Mouse (Mus musculus): ENCODE measurements around the gene Dlgap1. TPM values are rescaled to one million over a fixed set of nuclear protein-coding genes. Genes with fewer than 3 reads are reported as not detected.
A peak's percentile ranks its signal among the peaks of the same experiment; 100 is the strongest.

The Dlgap1 gene
- polyA plus RNA-seq, 1 experiment = 310 TPM

GRCm38 (mm10) chr17:70746379-70747079, 777.7 kb downstream of the Dlgap1 start:
- no peak overlapping the region for H3K4me3 ChIP-seq (ENCODE audit: insufficient read depth, low read length)
- no peaks in the 10 kb centered on the region; the same call in 1 of the 2 replicates for H3K4me1 ChIP-seq (ENCODE audit: control insufficient read depth, insufficient read depth, low read length)
- TF ChIP-seq POLR2A (IDR thresholded peaks at IDR 0.05; ENCODE audit: extremely low read depth, insufficient read depth, low read length) = no peak
- TF ChIP-seq CTCF (IDR thresholded peaks at IDR 0.05; ENCODE audit: extremely low read depth, insufficient read depth, low read length) = no peak
- H3K27ac ChIP-seq (ENCODE audit: insufficient read depth, low read length) = no peak overlapping the region

DNA sequence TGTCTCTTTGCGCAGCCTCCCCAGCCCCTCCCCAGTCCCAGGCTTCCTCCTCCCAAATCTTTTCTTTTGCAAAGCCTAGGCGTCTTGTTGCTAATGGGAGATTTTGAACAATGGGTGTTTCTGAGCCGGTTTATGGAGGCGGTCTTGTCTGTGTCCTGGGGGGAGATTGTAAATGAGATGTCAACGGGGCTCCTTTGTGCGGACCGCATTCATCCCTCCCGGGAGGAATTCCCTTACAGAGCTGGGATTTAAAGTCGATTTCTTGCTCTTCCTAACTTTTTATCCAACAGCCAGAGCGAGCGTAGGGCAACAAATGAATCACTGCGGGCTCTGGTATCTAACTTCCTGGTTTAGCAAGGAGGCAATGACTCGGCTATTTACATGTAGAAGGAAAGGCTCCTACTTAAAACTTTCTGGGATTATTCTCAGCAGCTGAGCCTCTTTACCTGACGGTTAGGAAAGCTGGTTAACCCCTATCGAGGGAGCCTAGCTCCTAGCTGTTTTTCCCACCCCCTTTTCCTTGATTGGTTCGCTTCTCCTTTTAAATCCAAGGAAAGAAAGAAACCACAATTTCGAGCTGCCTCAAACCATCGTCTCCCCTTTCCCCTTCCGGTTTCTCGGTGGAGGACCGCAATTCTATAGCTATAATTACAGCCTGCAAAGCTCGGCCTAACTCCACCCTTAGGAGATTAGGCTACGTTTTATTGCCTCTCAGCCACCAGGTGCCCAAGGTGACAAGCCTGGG, 779.0 kb downstream of the Dlgap1 start:
- Histone ChIP-seq H3K4me3 (ENCODE audit: insufficient read depth, low read length) (no peak overlapping the region), H3K27ac (ENCODE audit: insufficient read depth, low read length) (no peak overlapping the region), H3K4me1 (ENCODE audit: control insufficient read depth, insufficient read depth, low read length) (no peaks in the 10 kb centered on the region; the same call in 1 of the 2 replicates)
- no peak for TF ChIP-seq CTCF (IDR thresholded peaks at IDR 0.05; ENCODE audit: extremely low read depth, insufficient read depth, low read length)
- TF ChIP-seq POLR2A (IDR thresholded peaks at IDR 0.05; ENCODE audit: extremely low read depth, insufficient read depth, low read length) = no peak

- TF ChIP-seq POLR2A (IDR thresholded peaks at IDR 0.05; ENCODE audit: extremely low read depth, insufficient read depth, low read length) = no peak
- TF ChIP-seq CTCF (IDR thresholded peaks at IDR 0.05; ENCODE audit: extremely low read depth, insufficient read depth, low read length) = no peak
- Histone ChIP-seq H3K4me3 (ENCODE audit: insufficient read depth, low read length) (no peak overlapping the region), H3K27ac (ENCODE audit: insufficient read depth, low read length) (no peak overlapping the region), H3K4me1 (ENCODE audit: control insufficient read depth, insufficient read depth, low read length) (no peaks in the 10 kb centered on the region; the same call in 1 of the 2 replicates)
Observed at GRCm38 (mm10) chr17:70748476-70748830, 779.6 kb downstream of the Dlgap1 start.

DNA sequence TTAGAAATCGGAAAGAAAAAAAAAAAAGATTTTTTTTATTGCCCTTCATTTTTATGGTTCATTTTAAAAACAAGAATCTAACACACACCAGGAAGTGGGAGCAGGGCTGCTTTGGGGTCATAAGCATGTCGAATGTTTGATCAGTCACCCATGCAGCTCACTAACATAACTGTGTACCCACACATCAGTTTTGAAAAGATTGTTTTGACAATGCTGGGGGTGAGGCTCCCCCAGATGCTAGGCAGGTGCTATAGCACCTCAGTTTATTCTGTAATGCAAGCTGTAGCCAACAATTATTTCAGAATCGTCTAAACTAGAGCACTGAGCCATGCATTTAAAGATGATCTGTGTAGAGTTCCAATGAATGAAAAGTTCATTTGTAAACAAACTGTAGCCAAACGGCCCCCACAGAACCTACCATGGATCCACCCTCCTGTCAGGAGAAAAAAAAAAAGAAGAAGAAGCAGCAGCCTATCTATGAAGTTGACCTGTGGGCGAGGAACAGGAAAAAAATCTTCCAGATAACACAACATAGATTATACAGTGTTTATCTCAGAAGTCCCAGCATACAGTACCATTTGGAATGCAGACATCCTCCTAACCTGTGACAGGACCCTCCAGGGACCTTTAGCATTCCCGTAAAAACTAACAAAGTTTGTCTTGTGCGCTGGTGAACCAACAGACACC, 780.2 kb downstream of the Dlgap1 start:
- TF ChIP-seq POLR2A (IDR thresholded peaks at IDR 0.05; ENCODE audit: extremely low read depth, insufficient read depth, low read length) (no peak), CTCF (IDR thresholded peaks at IDR 0.05; ENCODE audit: extremely low read depth, insufficient read depth, low read length) (no peak)
- Histone ChIP-seq H3K27ac (ENCODE audit: insufficient read depth, low read length) (no peak overlapping the region), H3K4me3 (ENCODE audit: insufficient read depth, low read length) (no peak overlapping the region), H3K4me1 (ENCODE audit: control insufficient read depth, insufficient read depth, low read length) (no peaks in the 10 kb centered on the region; the same call in 1 of the 2 replicates)

- Histone ChIP-seq H3K4me3 (ENCODE audit: insufficient read depth, low read length) (no peak overlapping the region), H3K4me1 (ENCODE audit: control insufficient read depth, insufficient read depth, low read length) (no peaks in the 10 kb centered on the region; the same call in 1 of the 2 replicates), H3K27ac (ENCODE audit: insufficient read depth, low read length) (no peak overlapping the region)
- TF ChIP-seq CTCF (IDR thresholded peaks at IDR 0.05; ENCODE audit: extremely low read depth, insufficient read depth, low read length) (no peak), POLR2A (IDR thresholded peaks at IDR 0.05; ENCODE audit: extremely low read depth, insufficient read depth, low read length) (no peak)
Observed at GRCm38 (mm10) chr17:70750236-70751160, 781.6 kb downstream of the Dlgap1 start.

DNA sequence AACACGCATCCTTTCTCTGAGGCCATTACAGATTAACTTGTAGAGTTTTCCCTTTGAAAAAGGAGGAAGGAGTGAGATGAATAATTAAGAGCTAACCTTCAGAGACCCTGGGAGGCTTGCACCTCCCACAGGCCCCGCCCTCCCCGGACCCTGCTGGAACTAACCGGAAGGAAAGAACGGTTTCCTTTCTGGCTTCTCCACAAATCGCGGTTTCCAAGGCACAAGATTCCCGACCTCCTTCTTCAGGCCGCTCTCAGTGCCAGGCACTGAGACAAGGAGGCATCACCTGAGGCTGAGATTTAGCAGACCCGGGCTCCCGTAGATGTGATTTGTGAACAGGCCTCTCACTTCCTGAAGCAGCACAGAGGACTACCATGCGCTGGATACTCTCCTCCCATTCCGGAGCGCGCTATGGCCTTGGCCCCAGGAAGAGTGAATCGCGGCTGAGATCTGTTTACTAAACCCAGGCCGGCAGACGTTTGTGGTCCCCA, 782.3 kb downstream of the Dlgap1 start:
- H3K4me3 ChIP-seq (ENCODE audit: insufficient read depth, low read length) = no peak overlapping the region; the same call in 1 of the 2 replicates
- H3K4me1 ChIP-seq (ENCODE audit: control insufficient read depth, insufficient read depth, low read length) = no peaks in the 10 kb centered on the region; the same call in 1 of the 2 replicates
- H3K27ac ChIP-seq (ENCODE audit: insufficient read depth, low read length) = peak overlapping the region; percentile 60; the same call in 1 of the 2 replicates
- TF ChIP-seq POLR2A (IDR thresholded peaks at IDR 0.05; ENCODE audit: extremely low read depth, insufficient read depth, low read length) (no peak), CTCF (IDR thresholded peaks at IDR 0.05; ENCODE audit: extremely low read depth, insufficient read depth, low read length) (no peak)

DNA sequence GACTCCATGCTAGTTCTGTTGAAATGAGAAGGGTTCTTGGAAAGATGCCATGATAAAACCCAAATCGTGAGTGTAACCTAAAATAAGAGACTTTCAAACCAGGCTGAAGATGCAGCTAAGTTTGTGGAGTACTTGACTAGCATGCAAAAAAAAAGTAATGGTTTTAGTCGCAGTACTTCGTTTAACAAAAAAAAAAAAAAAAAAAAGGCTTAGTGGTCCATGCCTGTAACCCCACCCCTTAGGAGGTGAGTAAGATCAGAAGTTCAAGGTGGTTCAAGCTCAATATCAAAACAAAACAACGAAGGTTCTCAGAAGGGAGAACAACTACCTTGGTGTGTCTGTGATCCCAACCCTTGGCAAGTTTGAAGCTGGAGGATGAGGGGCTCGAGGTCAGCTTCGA, 782.8 kb downstream of the Dlgap1 start:
- Histone ChIP-seq H3K4me1 (ENCODE audit: control insufficient read depth, insufficient read depth, low read length) (no peaks in the 10 kb centered on the region; the same call in 1 of the 2 replicates), H3K4me3 (ENCODE audit: insufficient read depth, low read length) (no peak overlapping the region), H3K27ac (ENCODE audit: insufficient read depth, low read length) (no peak overlapping the region)
- TF ChIP-seq POLR2A (IDR thresholded peaks at IDR 0.05; ENCODE audit: extremely low read depth, insufficient read depth, low read length) (no peak), CTCF (IDR thresholded peaks at IDR 0.05; ENCODE audit: extremely low read depth, insufficient read depth, low read length) (no peak)

GRCm38 (mm10) chr17:70753444-70754032, 784.7 kb downstream of the Dlgap1 start:
- no peaks in the 10 kb centered on the region; the same call in 1 of the 2 replicates for H3K4me1 ChIP-seq (ENCODE audit: control insufficient read depth, insufficient read depth, low read length)
- no peak overlapping the region for H3K27ac ChIP-seq (ENCODE audit: insufficient read depth, low read length)
- H3K4me3 ChIP-seq (ENCODE audit: insufficient read depth, low read length) = no peak overlapping the region
- TF ChIP-seq CTCF (IDR thresholded peaks at IDR 0.05; ENCODE audit: extremely low read depth, insufficient read depth, low read length) = no peak
- TF ChIP-seq POLR2A (IDR thresholded peaks at IDR 0.05; ENCODE audit: extremely low read depth, insufficient read depth, low read length) = no peak
